Mouse (Mus musculus): Measurements from ENCODE around the gene Ssbp1.

Gene Ssbp1

GRCm38 (mm10) chr6:40470916-40471719 is at the start of gene Ssbp1:
Gene Ssbp1, plus strand, starts transcription at chr6:40471352.
- DNase-seq (ENCODE audit: low spot score), result peak; percentile 90

- DNase-seq (ENCODE audit: low spot score), result no peak
These were observed 48.1 kb upstream of the Ssbp1 start for GRCm38 (mm10) chr6:40423013-40423412.

DNA sequence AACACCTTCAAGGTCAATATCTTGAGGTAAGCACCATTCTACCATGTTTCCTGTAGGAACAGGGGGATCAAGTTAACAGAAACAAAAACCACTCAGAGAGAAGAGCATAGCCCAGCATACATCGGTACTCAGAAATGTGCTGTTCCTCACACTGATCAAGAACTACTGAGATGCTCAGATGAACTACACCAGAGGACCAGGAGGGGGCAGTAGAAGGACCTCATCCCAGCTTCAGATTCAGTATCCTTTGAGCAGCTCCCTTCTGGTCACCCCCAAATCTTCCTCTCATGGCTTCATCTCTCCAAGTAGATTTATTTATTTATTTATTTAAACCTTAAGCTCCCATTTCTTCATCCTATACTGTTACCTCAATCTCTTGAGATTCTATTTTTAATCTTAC is 47.4 kb upstream of the Ssbp1 start:
- DNase-seq (ENCODE audit: low spot score), result peak; percentile 55

- DNase-seq (ENCODE audit: low spot score), result no peak
These were observed 43.7 kb upstream of the Ssbp1 start for GRCm38 (mm10) chr6:40427441-40427840.

DNA sequence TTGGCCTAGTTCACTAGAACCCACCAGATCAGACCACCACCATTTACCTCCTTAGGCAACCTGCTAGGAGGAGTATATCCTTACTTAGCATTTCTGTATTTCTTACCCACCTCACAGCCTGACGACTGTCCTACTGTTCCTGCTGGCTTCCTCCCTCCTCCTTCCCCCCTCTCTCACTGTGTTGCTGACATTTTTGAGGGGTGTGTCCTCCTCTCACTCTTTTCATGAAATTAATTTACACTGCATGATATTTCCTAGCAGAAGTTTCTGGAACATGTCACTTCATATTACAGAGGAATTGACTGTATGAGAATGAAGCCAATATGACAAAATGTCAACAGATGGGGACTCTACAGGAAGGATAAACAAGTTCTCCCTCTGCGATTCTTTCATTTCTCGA is 42.5 kb upstream of the Ssbp1 start:
- no peak for DNase-seq (ENCODE audit: low spot score)

DNA sequence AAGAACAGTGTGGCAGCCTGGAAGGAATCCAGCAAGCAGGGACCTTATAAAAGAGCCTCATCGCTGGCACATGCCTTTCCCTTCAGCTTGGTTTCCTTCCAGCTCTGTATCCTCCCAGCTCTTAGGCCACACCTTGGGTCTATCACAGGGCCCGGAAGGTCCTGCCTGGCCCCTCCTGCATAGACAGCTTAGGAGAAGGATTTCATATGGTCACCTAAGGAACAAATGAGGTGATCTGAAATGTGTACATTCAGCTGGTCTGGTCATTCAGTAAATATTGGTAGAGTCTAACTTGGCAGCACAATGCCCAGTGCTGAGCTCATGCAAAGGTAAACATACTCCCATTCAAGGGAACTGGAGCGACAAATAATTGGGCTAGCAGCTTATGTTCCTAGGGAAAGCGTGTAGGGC is 41.6 kb upstream of the Ssbp1 start:
- no peak for DNase-seq (ENCODE audit: low spot score)

DNA sequence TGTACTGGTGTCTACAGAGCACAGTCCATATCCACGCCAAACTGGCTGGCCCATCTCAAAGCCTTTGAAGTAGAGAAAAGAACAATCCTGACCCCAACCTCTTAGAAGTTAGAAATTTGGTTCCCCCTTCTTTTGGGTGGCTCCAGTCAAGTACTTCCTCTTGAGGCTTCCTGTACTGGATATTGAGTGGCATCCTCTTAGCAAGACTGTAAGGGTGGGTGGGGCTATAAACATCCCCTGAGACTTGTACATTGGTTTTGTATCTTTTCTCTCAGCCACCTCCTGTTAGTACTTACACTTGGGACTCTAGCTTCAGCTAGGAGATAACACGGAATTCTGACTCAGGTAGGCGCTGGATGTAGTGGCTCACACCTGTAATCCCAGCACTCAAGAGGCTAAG is 40.9 kb upstream of the Ssbp1 start:
- no peak for DNase-seq (ENCODE audit: low spot score)

GRCm38 (mm10) chr6:40430878-40431277 is 40.3 kb upstream of the Ssbp1 start:
- no peak for DNase-seq (ENCODE audit: low spot score)

DNA sequence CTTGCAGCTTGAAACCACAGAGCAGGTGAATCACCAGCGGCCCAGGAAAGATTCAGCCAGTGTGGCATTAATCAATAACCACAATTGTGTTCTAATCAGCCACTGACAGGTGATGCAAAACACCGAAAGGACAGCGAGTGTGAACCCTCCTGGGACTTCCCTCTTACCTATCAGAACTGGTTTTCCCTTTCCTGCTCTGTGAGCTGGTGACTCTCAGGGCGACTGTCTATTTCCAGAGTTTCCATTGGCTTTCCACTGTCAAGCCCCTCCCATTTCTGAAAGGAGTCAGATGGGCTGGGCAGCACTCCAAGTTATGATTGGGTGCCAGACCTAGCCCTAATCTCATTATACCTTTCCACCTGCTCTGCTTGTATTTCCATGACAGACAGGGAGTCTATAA is 39.8 kb upstream of the Ssbp1 start:
- no peak for DNase-seq (ENCODE audit: low spot score)

- DNase-seq (ENCODE audit: low spot score), result no peak
These were observed 39.3 kb upstream of the Ssbp1 start for GRCm38 (mm10) chr6:40431812-40432211.

- no peak for DNase-seq (ENCODE audit: low spot score)
These were observed 38.5 kb upstream of the Ssbp1 start for GRCm38 (mm10) chr6:40432346-40433275.

- no peak for DNase-seq (ENCODE audit: low spot score)
These were observed 36.5 kb upstream of the Ssbp1 start for GRCm38 (mm10) chr6:40434697-40435096.

DNA sequence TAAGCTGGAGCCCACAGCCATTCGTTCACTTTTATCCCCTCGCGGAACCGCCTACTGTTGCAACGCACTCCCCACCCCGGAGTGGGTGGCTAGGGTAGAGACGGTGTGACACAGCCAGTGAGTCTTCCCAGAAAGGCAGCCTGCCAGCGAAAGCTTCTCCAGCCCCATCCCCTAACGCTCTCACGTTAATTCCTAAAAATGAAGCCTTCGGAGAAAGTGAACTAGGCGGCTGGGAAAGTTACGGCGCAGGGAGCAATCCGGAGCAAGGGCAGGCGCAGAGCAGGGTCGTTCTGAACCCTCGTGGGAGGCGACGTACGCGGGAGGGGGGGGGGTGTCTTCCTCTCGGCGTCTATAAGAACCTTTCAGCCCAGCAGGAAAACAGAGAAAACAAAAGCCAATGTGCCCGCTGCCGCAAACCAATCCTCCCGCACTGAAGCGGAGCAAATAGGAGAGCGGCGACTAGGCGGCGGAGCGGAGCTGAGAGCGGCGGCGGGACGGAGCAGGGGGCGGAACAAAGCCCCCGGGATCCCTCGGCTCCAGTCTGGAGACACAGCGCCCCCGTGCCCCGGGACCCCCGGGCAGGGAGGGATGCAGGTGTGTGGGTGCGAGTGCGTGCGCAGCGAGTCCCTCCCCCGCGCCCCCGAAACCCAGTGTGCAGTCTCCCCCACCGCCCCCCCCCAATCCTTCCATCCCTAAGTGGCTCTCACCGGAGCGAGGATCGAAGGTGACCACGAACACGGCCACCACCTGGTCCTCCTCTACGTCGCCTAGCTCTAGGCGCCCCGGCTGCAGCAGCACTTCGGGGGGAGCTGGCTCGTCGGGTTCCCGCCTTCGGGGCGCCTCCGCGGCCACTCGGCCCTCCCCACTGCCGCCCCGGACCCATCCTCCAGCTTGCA is 35.8 kb upstream of the Ssbp1 start:
- DNase-seq (ENCODE audit: low spot score), result peak; percentile 61

DNA sequence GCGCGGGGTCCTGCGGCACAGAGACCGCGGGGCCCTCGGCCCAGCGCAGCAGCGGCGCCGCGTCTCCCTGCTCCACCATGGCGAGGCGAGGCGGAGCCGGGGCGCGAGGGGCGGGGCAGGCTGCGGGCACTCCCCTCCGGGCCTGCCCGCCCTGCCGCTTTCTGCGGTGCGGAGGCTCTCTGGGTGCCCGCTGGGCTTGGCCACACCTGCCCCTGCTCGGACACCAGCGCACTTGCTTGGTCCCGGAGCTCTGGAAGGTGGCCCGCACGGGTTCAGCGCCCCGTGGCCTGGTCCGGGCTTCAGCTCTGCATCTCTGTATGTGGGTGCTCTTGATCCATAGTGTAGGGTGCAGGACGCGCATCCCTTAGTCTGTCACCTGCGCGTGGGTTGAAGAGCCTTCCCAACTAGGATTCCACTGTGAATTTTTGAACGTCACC is 35.1 kb upstream of the Ssbp1 start, which contains the start of gene E330009J07Rik:
Gene E330009J07Rik, minus strand, starts transcription at position 89 of the 437 bp plus-strand sequence.
- peak; percentile 89 for DNase-seq (ENCODE audit: low spot score)

DNA sequence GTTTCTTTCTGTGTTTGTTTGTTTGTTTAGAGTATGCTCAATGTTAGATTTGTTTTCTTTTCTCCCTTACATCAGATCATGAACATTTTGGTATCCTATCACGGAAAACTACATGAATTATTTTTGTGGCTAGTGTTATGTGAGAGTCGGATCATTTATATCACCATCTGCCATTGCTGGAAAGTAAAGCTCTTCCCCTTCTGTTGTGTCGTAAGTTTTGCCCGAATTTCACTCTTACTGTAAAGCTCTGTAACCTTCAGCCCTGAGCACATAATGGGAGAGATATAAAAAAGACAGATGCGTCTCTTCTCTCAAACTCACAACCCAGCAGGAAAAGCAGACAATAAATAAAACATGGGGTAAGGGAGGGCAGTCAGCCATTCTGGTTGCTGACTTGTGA is 32.2 kb upstream of the Ssbp1 start, which contains the start of gene Wee2:
Gene Wee2, plus strand, starts transcription at position 153 of the 400 bp plus-strand sequence.
- DNase-seq (ENCODE audit: low spot score), result no peak

GRCm38 (mm10) chr6:40439731-40440130 is 31.4 kb upstream of the Ssbp1 start:
- no peak for DNase-seq (ENCODE audit: low spot score)

DNA sequence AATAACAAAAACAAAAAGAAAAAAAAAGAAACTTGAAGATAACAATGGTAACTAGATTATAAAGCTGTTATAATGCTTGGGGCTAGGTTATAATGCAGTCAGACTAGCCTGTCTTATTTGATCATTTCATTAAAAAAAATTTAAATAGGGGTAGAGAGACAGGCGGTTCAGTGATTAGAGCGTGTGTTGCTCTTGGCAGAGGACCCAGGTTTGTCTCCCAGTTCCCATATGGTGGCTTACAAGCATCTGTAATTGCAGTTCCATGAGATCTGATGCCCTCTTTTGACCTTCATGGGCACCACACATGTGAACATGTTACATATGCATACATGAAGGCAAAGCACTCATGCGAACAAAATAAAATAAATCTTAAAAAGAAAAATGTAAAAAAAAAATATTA is 29.9 kb upstream of the Ssbp1 start:
- DNase-seq (ENCODE audit: low spot score), result no peak

- no peak for DNase-seq (ENCODE audit: low spot score)
These were observed 29.4 kb upstream of the Ssbp1 start for GRCm38 (mm10) chr6:40441755-40442154.

DNA sequence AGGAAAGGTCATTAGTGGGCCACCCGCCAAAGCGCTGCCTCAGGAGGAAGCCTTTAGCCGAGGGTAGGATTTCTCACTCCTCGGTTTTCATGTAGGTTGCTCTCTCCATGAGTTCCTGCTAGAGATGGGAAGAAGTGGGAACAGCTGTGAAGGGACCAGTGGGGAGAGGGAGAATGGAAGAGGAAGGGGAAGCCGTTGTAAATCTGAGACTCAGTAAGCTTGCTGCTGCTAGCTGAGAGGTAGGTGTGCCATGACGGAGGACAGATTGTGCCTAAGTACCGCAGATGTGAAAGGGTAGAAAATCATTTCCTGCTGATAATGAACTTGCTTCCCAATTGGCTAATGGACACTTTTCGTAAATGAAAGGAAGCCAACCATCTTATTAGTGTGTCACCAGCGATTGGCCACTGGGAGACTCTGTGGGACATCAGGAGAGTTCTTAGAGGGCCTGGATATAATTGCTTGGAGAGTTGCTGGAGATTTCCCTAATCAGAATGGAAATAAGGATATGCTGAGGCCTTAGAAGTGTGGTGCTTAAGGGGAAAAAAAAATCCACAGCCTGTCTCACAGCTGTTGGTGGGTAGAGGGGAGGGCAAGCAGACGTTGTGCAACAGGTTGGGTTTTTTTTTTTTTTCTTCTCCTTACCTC is 27.7 kb upstream of the Ssbp1 start:
- no peak for DNase-seq (ENCODE audit: low spot score)

GRCm38 (mm10) chr6:40448626-40449025 is 22.5 kb upstream of the Ssbp1 start:
- DNase-seq (ENCODE audit: low spot score), result no peak

GRCm38 (mm10) chr6:40454436-40455041 is 16.6 kb upstream of the Ssbp1 start:
- no peak for DNase-seq (ENCODE audit: low spot score)
